Mouse (Mus musculus) lung, postnatal 0 days (tissue): ENCODE measurements at regions not wholly inside any gene's neighbourhood (a gene's known extent, or its start where the extent isn't known, plus 50 kb on each side); places are given as distances from the start of the nearest gene placed in this dataset.

ENCODE experiments used
- ATAC-seq: fragments of 200-750 bp; cut with Nextera tagmentation; 2 replicates; pipeline ENCODE4 v1.8.0; 2017; ENCODE audit warnings: moderate library complexity
- DNase-seq: peaks from one replicate; pipeline ENCODE4 v3.0.0-alpha.2; 2016; ENCODE audit warnings: low spot score
- H3K27ac ChIP-seq: fragments of 300-500 bp; sonication (generic); 2 replicates; pipeline ENCODE4 v1.5.1; 2014; ENCODE audit warnings: antibody characterized with exemption, mild to moderate bottlenecking, low read length, mixed read lengths
- H3K27me3 ChIP-seq: fragments of 300-500 bp; sonication (generic); replicated peaks from 2 replicates; pipeline ENCODE4 v1.6.1; 2014; ENCODE audit warnings: low read length, mixed read lengths; ENCODE audit not compliant: insufficient read depth
- H3K36me3 ChIP-seq: fragments of 300-500 bp; sonication (generic); 2 replicates; pipeline ENCODE4 v1.6.1; 2014; ENCODE audit warnings: low read length, mixed read lengths; ENCODE audit not compliant: insufficient read depth
- H3K4me1 ChIP-seq: fragments of 300-500 bp; sonication (generic); 2 replicates; pipeline ENCODE4 v1.6.1; 2014; ENCODE audit warnings: antibody characterized with exemption, low read depth, low read length, mixed read lengths; ENCODE audit not compliant: insufficient read depth
- H3K4me2 ChIP-seq: fragments of 300-500 bp; sonication (generic); replicated peaks from 2 replicates; pipeline ENCODE4 v1.6.1; 2014; ENCODE audit warnings: low read depth, mild to moderate bottlenecking, low read length, moderate library complexity, mixed read lengths
- H3K4me3 ChIP-seq: fragments of 300-500 bp; sonication (generic); 2 replicates; pipeline ENCODE4 v1.5.1; 2014; ENCODE audit warnings: low read depth, low read length
- H3K9ac ChIP-seq: fragments of 300-500 bp; sonication (generic); replicated peaks from 2 replicates; pipeline ENCODE4 v1.6.1; 2014; ENCODE audit warnings: low read depth, mild to moderate bottlenecking
- H3K9me3 ChIP-seq: fragments of 300-500 bp; sonication (generic); 2 replicates; pipeline ENCODE4 v1.6.1; 2016; ENCODE audit warnings: low read length, mixed read lengths
- CTCF ChIP-seq: IDR thresholded peaks from 2 replicates; pipeline ENCODE4 v1.5.1; 2016; ENCODE audit warnings: antibody characterized with exemption, mild to moderate bottlenecking
- EP300 ChIP-seq: IDR thresholded peaks from 2 replicates; pipeline ENCODE4 v1.6.1; 2016; ENCODE audit warnings: antibody characterized with exemption, mild to moderate bottlenecking, control low read depth
- WGBS: fragments of 180-500 bp; shearing (Covaris S2); extraction: QIAGEN DNeasy Blood & Tissue Kit; methylation state at CpG from one replicate; pipeline ENCODE4 v1.1.7; 2014; 5-methylcytosine and 5-hydroxymethylcytosine counted together

DNA sequence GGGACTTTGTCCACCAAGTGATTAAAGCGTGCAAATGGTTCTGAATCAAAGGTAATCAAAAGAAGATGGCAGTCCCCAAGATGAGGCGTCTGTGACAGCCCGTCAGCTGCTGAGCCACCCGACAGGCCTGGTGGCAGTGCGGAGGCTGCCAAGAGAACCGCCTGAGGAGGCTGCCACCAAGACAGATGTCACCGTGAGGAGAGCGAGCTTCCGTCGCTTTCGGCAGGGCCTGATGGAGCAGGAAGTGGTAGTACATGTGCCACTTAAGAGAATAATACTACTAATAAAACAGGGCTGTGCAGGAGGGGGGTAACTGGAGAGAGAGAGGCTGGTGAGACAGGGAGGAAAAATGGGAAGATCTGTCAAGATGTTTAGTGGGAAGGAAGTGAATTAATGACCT lies 519.1 kb downstream of the Vrk1 start:
- DNase-seq (no peak), ATAC-seq (no peak)
- 32% methylated on average over 11 of the region's 11 CpGs for WGBS
- Histone ChIP-seq H3K36me3 (no peaks in the 10 kb centered on the region), H3K4me3 (no peak overlapping the region), H3K9me3 (no peaks in the 10 kb centered on the region), H3K4me1 (no peaks in the 10 kb centered on the region), H3K9ac (no peak overlapping the region), H3K27me3 (no peaks in the 10 kb centered on the region), H3K4me2 (no peak overlapping the region), H3K27ac (no peak overlapping the region)
- TF ChIP-seq CTCF (no peak), EP300 (no peak)

DNA sequence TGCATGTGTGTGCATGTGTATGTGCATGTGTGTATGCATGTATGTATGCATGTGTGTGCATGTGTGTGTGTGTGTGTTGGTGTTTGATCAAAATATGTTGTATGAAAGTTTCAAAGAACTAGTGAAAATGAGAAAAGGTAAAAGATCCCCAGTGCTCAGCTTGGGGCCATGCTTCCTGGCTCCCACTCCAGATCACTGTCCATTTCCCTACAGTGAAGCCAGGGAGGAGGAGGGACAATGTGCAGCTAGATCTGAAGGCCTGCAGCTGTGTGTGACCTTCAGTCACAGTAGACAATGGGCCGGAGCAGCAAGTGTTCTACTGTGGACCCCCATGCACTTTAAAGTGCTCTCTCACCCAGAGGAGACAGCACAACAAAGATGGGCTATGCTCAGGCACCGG lies 525.1 kb downstream of the Vrk1 start:
- Histone ChIP-seq H3K27me3 (no peaks in the 10 kb centered on the region), H3K4me1 (no peaks in the 10 kb centered on the region), H3K4me3 (no peak overlapping the region), H3K9me3 (no peaks in the 10 kb centered on the region), H3K27ac (no peak overlapping the region), H3K36me3 (no peaks in the 10 kb centered on the region), H3K9ac (no peak overlapping the region), H3K4me2 (no peak overlapping the region)
- TF ChIP-seq CTCF (no peak), EP300 (no peak)
- no peak for ATAC-seq
- no peak for DNase-seq
- WGBS, result 52% methylated on average over 2 of the region's 2 CpGs

DNA sequence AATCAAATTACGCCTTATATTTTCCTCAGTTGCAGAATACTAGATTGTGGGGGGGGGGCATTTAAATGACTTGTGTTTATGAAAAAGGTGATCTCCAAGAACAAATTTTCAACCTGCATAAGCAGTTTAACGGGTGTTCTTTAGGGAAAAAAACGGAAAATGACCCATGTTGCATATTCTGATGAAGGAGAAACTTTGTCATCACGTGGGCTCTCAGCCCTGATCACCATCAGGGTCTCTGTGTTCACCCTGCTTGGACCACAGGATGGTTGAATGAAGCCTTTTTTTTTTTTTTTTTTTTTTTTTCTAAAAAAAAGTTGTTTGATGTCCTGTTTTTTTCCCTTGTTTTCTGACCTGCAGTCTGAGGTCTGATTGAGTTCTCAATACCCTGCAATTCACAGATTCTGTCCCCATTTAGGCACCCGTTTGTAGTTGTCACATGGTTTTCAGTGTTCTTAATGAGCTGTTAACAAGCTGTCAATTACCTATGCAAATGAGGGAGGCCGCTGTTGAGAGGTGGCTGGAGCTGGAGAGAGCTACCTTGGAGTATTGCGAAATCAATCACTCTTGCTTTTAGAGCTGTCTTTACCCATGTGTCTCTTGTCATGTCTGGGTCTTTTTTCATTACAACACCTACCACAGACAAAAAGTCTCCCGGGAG lies 525.7 kb downstream of the Vrk1 start:
- H3K36me3 ChIP-seq, result no peaks in the 10 kb centered on the region
- no peaks in the 10 kb centered on the region for H3K9me3 ChIP-seq
- no peaks in the 10 kb centered on the region for H3K4me1 ChIP-seq
- no peak overlapping the region for H3K4me2 ChIP-seq
- no peak overlapping the region for H3K4me3 ChIP-seq
- no peak for DNase-seq
- H3K27ac ChIP-seq, result no peak overlapping the region
- no peak overlapping the region for H3K9ac ChIP-seq
- no peaks in the 10 kb centered on the region for H3K27me3 ChIP-seq
- WGBS, result 32% methylated on average over 8 of the region's 8 CpGs
- TF ChIP-seq CTCF (no peak), EP300 (no peak)
- ATAC-seq, result no peak

DNA sequence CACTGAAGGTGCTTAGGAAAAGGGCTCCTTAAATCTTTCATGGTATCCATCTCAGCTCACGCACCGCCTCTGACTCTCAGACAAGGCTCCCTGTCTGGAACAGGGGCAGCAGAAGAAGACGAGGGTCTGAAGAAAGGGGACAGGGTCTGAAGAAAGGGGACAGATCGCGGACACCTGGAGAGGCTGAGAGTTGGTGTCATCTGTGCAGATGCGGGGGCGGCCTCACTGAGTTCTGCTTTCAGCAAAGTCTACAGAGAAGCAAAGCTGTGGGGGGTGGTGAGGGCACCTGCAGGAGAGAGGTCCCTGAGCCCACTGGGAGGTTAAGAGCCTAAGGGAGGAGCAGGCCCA lies 526.2 kb downstream of the Vrk1 start:
- no peak overlapping the region for H3K4me3 ChIP-seq
- no peaks in the 10 kb centered on the region for H3K36me3 ChIP-seq
- H3K27me3 ChIP-seq, result no peaks in the 10 kb centered on the region
- no peak for DNase-seq
- 12% methylated on average over 7 of the region's 7 CpGs for WGBS
- TF ChIP-seq CTCF (no peak), EP300 (no peak)
- H3K27ac ChIP-seq, result no peak overlapping the region
- no peaks in the 10 kb centered on the region for H3K9me3 ChIP-seq
- H3K4me2 ChIP-seq, result no peak overlapping the region
- no peak overlapping the region for H3K9ac ChIP-seq
- H3K4me1 ChIP-seq, result no peaks in the 10 kb centered on the region
- ATAC-seq, result no peak

DNA sequence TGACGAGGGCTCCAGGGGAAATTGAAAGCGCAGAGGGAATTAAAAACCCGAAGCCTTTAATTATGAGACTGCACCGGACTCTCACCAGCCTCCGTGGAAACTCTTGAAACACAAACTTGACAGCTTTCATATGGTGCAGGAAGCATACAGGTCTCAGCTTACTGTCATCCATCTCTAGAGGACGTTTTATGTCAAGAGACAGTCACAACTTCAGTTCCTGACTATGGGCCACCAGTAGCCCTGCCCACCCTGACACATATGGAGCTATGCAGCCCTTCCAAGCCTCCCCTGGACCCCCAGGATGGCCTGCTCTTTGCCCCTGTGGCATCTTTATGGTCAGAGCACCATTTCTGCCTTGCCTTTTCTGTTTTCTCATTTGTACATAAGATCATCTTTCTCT lies 530.0 kb downstream of the Vrk1 start:
- TF ChIP-seq CTCF (no peak), EP300 (no peak)
- 43% methylated on average over 6 of the region's 6 CpGs for WGBS
- Histone ChIP-seq H3K27me3 (no peaks in the 10 kb centered on the region), H3K9me3 (no peaks in the 10 kb centered on the region), H3K4me3 (no peak overlapping the region), H3K4me2 (no peak overlapping the region), H3K27ac (no peak overlapping the region), H3K36me3 (no peaks in the 10 kb centered on the region), H3K9ac (no peak overlapping the region), H3K4me1 (no peaks in the 10 kb centered on the region)
- DNase-seq (no peak), ATAC-seq (no peak)

DNA sequence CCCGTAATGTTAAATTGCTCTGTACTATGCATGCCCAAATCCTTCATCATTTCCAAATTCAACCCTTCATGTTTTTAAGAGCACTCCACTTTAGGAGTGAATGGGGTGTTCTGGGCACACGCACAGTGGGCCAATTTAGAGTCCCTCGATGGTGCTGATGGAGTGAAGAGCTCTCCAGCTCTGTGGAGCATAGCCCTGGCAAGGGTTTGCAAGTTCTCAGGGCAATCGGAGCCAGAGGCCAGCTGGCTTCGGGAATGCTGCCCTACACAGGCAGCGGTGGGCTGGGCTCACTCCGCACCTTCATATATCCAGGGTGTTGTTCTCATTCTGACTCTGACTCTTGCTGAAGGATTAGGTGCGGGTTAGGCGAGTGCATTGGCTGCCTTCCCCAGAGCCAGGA lies 549.5 kb downstream of the Vrk1 start:
- no peak overlapping the region for H3K27ac ChIP-seq
- H3K4me1 ChIP-seq, result no peaks in the 10 kb centered on the region
- ATAC-seq (no peak), DNase-seq (no peak)
- H3K4me3 ChIP-seq, result no peak overlapping the region
- WGBS, result 45% methylated on average over 9 of the region's 9 CpGs
- H3K9me3 ChIP-seq, result no peaks in the 10 kb centered on the region
- no peak overlapping the region for H3K9ac ChIP-seq
- H3K4me2 ChIP-seq, result no peak overlapping the region
- TF ChIP-seq EP300 (no peak), CTCF (no peak)
- H3K27me3 ChIP-seq, result no peaks in the 10 kb centered on the region
- H3K36me3 ChIP-seq, result no peaks in the 10 kb centered on the region

DNA sequence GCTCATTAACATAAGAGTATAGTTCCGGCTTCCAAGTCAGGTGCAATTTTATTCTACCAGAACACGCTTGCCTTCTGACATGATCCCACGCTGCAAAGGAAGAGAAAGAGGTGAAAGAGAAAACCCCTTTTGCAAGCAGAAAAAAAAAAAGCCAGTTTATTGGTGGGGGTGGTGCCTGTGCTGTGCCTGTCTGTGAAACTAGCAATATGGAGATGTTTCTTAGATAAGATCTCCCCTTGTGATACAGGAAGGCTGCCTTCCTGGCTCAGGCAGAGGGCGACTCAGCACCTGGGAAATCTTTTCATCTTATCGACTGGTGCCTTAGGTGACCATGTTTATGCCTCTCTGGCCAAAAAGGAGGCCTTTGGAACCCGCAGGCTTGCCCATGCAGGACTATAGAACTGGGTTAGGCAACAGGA lies 555.2 kb downstream of the Vrk1 start:
- Histone ChIP-seq H3K27ac (no peak overlapping the region), H3K9me3 (no peaks in the 10 kb centered on the region), H3K27me3 (no peaks in the 10 kb centered on the region), H3K4me1 (no peaks in the 10 kb centered on the region), H3K9ac (no peak overlapping the region), H3K36me3 (no peaks in the 10 kb centered on the region), H3K4me3 (no peak overlapping the region), H3K4me2 (no peak overlapping the region)
- no peak for TF ChIP-seq CTCF
- TF ChIP-seq EP300, result no peak
- 23% methylated on average over 6 of the region's 6 CpGs for WGBS
- ATAC-seq, result no peak
- DNase-seq, result no peak
